Mouse (Mus musculus): ENCODE measurements around the gene Dip2b.

DNA sequence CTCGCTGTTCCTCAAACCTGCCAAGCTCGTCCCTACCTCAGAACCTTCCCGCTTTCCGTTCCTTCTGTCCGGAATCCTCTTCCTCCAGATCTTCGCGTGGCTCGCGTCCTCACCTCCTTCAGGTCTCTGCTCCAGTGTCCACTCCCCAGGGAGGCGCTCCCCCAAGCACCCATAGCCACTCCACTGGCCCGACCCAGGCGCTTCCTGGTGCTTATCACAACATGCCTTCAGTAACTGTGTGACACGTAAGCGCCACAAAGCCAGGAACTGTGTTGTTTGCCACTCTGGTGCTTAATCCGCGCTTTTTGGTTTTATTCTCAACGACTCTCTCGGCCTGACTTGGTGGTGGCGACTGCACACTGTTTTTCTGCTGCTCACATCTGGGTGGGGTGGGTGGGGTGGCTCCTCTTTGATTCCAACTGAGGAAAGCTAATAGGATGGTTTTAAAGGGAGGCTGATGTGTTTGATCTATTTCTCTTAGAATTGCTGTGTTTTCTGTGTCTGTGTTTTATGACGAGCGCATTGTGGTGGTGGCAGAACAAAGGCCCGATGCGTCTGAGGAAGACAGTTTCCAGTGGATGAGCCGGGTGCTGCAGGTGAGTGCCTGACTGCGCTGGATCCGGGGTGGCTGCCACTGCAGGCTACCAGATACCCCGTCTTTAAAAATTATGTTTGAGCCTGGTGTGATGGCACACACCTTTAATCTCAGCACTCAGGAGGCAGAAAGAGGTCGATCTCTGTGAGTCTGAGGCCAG is 144.2 kb downstream of the Dip2b start:
- TF ChIP-seq CTCF (IDR thresholded peaks at IDR 0.05; ENCODE audit: control insufficient read depth, insufficient read depth, insufficient replicate concordance, low read depth, low read length) (no peak), POLR2A (IDR thresholded peaks at IDR 0.05; ENCODE audit: control insufficient read depth, low read depth, low read length) (no peak)
